Mouse (Mus musculus) left cerebral cortex, postnatal 25 days (tissue): ENCODE measurements around the gene Tada1. TPM values are rescaled to one million over a fixed set of nuclear protein-coding genes. Genes with fewer than 3 reads are reported as not detected.
A peak's percentile ranks its signal among the peaks of the same experiment; 100 is the strongest.

Source experiments
- DNase-seq, 2 experiments: peaks; one replicate each; pipeline ENCODE4 v3.0.0; 2022; ENCODE audit warnings: low spot score in 2 of 2, mixed read lengths in 1 of 2
- intact Hi-C: fragments of 180-260 bp; cut with DNase I; formaldehyde crosslinking; loops from one replicate; pipeline ENCODE4 v1.15.1; 2025
- total RNA-seq, 2 experiments: library from RNA; stranded (reverse); gene quantifications; 2 replicates each; pipeline ENCODE4 v1.2.3; 2021

Tada1 gene
- total RNA-seq = 10 to 100 TPM; 33.0 to 33.1 TPM

- peak; percentile 94 to 95 for DNase-seq
- intact Hi-C loops = loop anchor here (5.0 kb wide), 1 partner anchor 377 kb away; the partner anchor contains the start of gene Pou2f1
Measured at GRCm38 (mm10) chr1:166379013-166379629, at the start of gene Tada1. Tada1 (plus strand) TSS chr1:166379097.

- DNase-seq = peak in 1 of 2 experiments; percentile 77
- intact Hi-C loops = no loop called here
Measured at GRCm38 (mm10) chr1:166330752-166331151, 48.1 kb upstream of the Tada1 start.

- DNase-seq = no peak
- intact Hi-C loops = no loop called here
Measured at GRCm38 (mm10) chr1:166339110-166339509, 39.8 kb upstream of the Tada1 start.

GRCm38 (mm10) chr1:166342060-166342459 lies 36.8 kb upstream of the Tada1 start:
- DNase-seq = no peak

GRCm38 (mm10) chr1:166342539-166342938 lies 36.4 kb upstream of the Tada1 start:
- no peak for DNase-seq
- intact Hi-C loops = loop anchor here (10.0 kb wide), 1 partner anchor 558 kb away; the partner anchor contains the start of gene Cd247

More at GRCm38 (mm10) chr1:166342060-166342459, 36.8 kb upstream of the Tada1 start:
- intact Hi-C loops = loop anchor here (10.0 kb wide), 1 partner anchor 557 kb away; the partner anchor contains the start of gene Cd247

GRCm38 (mm10) chr1:166343586-166343985 lies 35.3 kb upstream of the Tada1 start:
- intact Hi-C loops = loop anchor here (10.0 kb wide), 1 partner anchor 559 kb away; the partner anchor contains the start of gene Cd247
- no peak for DNase-seq

- intact Hi-C loops = loop anchor here (10.0 kb wide), 1 partner anchor 560 kb away; the partner anchor contains the start of gene Cd247
- DNase-seq = peak in 1 of 2 experiments; percentile 51
Measured at GRCm38 (mm10) chr1:166344300-166345077, 34.4 kb upstream of the Tada1 start.

GRCm38 (mm10) chr1:166345602-166346001 lies 33.3 kb upstream of the Tada1 start:
- intact Hi-C loops = loop anchor here (10.0 kb wide), 1 partner anchor 561 kb away; the partner anchor contains the start of gene Cd247
- DNase-seq = no peak

GRCm38 (mm10) chr1:166346906-166347305 lies 32.0 kb upstream of the Tada1 start:
- intact Hi-C loops = loop anchor here (10.0 kb wide), 1 partner anchor 562 kb away; the partner anchor contains the start of gene Cd247
- no peak for DNase-seq

- no peak for DNase-seq
- intact Hi-C loops = loop anchor here (10.0 kb wide), 1 partner anchor 565 kb away; the partner anchor contains the start of gene Cd247
Measured at GRCm38 (mm10) chr1:166349341-166349740, 29.6 kb upstream of the Tada1 start.

GRCm38 (mm10) chr1:166349751-166350150 lies 29.1 kb upstream of the Tada1 start:
- intact Hi-C loops = loop anchor here (10.0 kb wide), 1 partner anchor 565 kb away; the partner anchor contains the start of gene Cd247
- DNase-seq = no peak

- DNase-seq = peak; percentile 87 to 93
Measured at GRCm38 (mm10) chr1:166360157-166360855, 18.6 kb upstream of the Tada1 start.

GRCm38 (mm10) chr1:166360896-166361295 lies 18.0 kb upstream of the Tada1 start:
- intact Hi-C loops = loop anchor here (5.0 to 10.0 kb wide), 3 partner anchors 149 to 586 kb away; no protein-coding TSS in a partner anchor
- no peak for DNase-seq

More at GRCm38 (mm10) chr1:166360157-166360855, 18.6 kb upstream of the Tada1 start:
- intact Hi-C loops = loop anchor here (5.0 to 10.0 kb wide), 3 partner anchors 148 to 586 kb away; no protein-coding TSS in a partner anchor

- DNase-seq = no peak
- intact Hi-C loops = loop anchor here (5.0 to 10.0 kb wide), 3 partner anchors 150 to 587 kb away; no protein-coding TSS in a partner anchor
Measured at GRCm38 (mm10) chr1:166361842-166362241, 17.1 kb upstream of the Tada1 start.

- intact Hi-C loops = loop anchor here (5.0 to 10.0 kb wide), 3 partner anchors 150 to 588 kb away; no protein-coding TSS in a partner anchor
- DNase-seq = no peak
Measured at GRCm38 (mm10) chr1:166362659-166363058, 16.2 kb upstream of the Tada1 start.

GRCm38 (mm10) chr1:166363122-166363521 lies 15.8 kb upstream of the Tada1 start:
- intact Hi-C loops = loop anchor here (5.0 to 10.0 kb wide), 3 partner anchors 151 to 588 kb away; no protein-coding TSS in a partner anchor
- no peak for DNase-seq

GRCm38 (mm10) chr1:166377171-166377570 lies 1.7 kb upstream of the Tada1 start:
- DNase-seq = peak in 1 of 2 experiments; percentile 0
- intact Hi-C loops = loop anchor here (5.0 kb wide), 1 partner anchor 375 kb away; the partner anchor contains the start of gene Pou2f1

GRCm38 (mm10) chr1:166378431-166379012 lies 375 bp upstream of the Tada1 start:
- intact Hi-C loops = loop anchor here (5.0 kb wide), 1 partner anchor 376 kb away; the partner anchor contains the start of gene Pou2f1

More at GRCm38 (mm10) chr1:166378431-166379012, 375 bp upstream of the Tada1 start:
- no peak for DNase-seq
